Mouse (Mus musculus) CH12.LX (cell line): ENCODE data around the gene Cd59b.

Experiments used
- CTCF ChIP-seq, 2 experiments: IDR thresholded peaks in 1 of 2; conservative IDR thresholded peaks in 1 of 2; 2 replicates each; pipeline ENCODE4 v1.5.1; 2011 to 2012; ENCODE audit warnings: low read depth in 2 of 2, low read length in 2 of 2, improper control_type of control experiment in 1 of 2, inconsistent platforms in 1 of 2, mild to moderate bottlenecking in 1 of 2, moderate library complexity in 1 of 2
- MYC ChIP-seq: IDR thresholded peaks from 2 replicates; pipeline ENCODE4 v1.6.1; 2011; ENCODE audit warnings: low read depth, mild to moderate bottlenecking, improper control_type of control experiment, low read length
- POLR2A ChIP-seq: IDR thresholded peaks from 2 replicates; pipeline ENCODE4 v1.6.1; 2011; ENCODE audit warnings: low read depth, mild to moderate bottlenecking, improper control_type of control experiment, low read length

DNA sequence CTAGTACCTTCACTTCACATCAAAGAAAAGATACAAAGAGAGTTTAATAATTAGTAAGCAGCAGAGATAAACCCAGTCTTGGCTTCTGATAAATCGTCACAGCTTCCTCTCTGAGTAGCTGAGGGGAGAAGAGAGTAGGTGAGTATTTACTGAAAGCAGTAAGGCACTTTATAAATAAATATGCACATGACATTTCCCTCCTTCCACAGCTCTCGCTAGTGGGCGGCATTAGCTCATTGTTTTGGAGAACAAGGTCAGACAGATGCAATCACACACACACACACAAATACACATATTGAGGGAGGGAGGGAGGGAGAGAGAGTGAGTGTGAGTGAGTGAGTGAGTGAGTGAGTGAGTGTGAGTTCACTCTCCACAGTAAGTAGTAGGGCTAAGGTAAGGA lies 33.3 kb upstream of the Cd59b start:
- TF ChIP-seq POLR2A (no peak), CTCF (conservative IDR thresholded peaks at IDR 0.05 in 1 of 2, IDR thresholded peaks at IDR 0.05 in 1 of 2; ENCODE audit: low read depth in 2 of 2, low read length in 2 of 2) (no peak), MYC (no peak)
